Mouse (Mus musculus): ENCODE results near the gene Elf2.

GRCm38 (mm10) chr3:51361066-51361465 lies 20.6 kb upstream of the Elf2 start:
- TF ChIP-seq GATA1 (IDR thresholded peaks at IDR 0.05; ENCODE audit: borderline replicate concordance, low read length) (no peak), FLI1 (IDR thresholded peaks at IDR 0.05; ENCODE audit: low read length) (no peak)

Data from megakaryocyte, embryonic 14.5 days (primary cell).